Mouse (Mus musculus): ENCODE measurements around the gene Mrgpra3.

The Mrgpra3 gene

DNA sequence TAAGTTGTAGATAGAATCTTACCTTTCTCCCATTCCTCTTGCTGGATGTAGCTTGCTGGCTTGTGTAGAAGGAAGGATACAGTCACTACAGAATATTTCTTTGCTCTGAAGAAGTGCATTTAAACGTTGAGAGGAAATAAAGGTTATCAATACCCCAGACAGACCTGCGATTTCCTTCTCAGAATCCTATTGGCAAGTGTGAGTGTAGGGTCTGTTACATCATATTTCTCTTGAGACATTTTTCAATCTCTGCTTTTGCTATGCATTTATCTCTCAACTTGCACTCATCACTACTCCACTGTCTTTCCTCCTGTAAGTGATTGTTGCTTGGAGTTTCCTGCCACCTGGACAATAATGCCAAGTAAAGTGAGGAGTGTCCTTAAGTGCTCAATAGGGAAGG lies at the start of gene Mrgpra3:
Gene Mrgpra3, minus strand, starts transcription at position 101 of the 400 bp plus-strand sequence.
- in situ Hi-C loops (cut with MboI, MseI): no loop called here
